Mouse (Mus musculus) brain, embryonic 14.5 days (tissue): Measurements from ENCODE around the gene Ap2b1.

ENCODE experiments used
- CTCF ChIP-seq: fragments of 200-500 bp; IDR thresholded peaks from 2 replicates; pipeline ENCODE4 v1.5.1; 2012; ENCODE audit warnings: inconsistent platforms, mild to moderate bottlenecking, moderate library complexity, borderline replicate concordance; ENCODE audit not compliant: insufficient read depth, insufficient read length; ENCODE audit errors: extremely low read depth
- POLR2A ChIP-seq: fragments of 200-500 bp; IDR thresholded peaks from 2 replicates; pipeline ENCODE4 v1.6.1; 2012; ENCODE audit warnings: mild to moderate bottlenecking, inconsistent platforms, borderline replicate concordance; ENCODE audit not compliant: poor library complexity, insufficient read depth, insufficient read length, severe bottlenecking; ENCODE audit errors: extremely low read depth

- TF ChIP-seq POLR2A (no peak), CTCF (no peak)
Measured at GRCm38 (mm10) chr11:83294133-83294532, 4.7 kb upstream of the Ap2b1 start.
